27 mouse cellular contexts compared by ENCODE assay signal in genomic region chr16:91119879-91120278, GRCm38 (mm10). TPM values are rescaled to one million over a fixed set of nuclear protein-coding genes. Genes with fewer than 3 reads are reported as not detected.
A peak's percentile ranks its signal among the peaks of the same experiment; 100 is the strongest.
DNase-seq lines count a peak whose midpoint lies in the region; ATAC-seq lines count a peak whose summit lies in the region.
"Had no signal": no experiment of that assay in that cellular context is flagged by ENCODE, and none has a peak within 500 bp of the region (broad histone marks: within the 10 kb centered on the region; RNA-seq: fewer than 3 reads in every experiment).

No protein-coding gene starts in this region.

- no peak overlapping the region for H3K27ac ChIP-seq in forebrain, embryonic 11.5 days (ENCODE audit: low read depth, low read length)
- H3K27ac ChIP-seq in forebrain, embryonic 10.5 days = no peak overlapping the region
- no peak overlapping the region for H3K27ac ChIP-seq in forebrain, embryonic 13.5 days
- no peak overlapping the region for H3K27ac ChIP-seq in forebrain, embryonic 16.5 days (ENCODE audit: low read length)
- H3K27ac ChIP-seq: embryonic facial prominence, embryonic 12.5 days; embryonic facial prominence, embryonic 15.5 days; heart, embryonic 15.5 days; hindbrain, embryonic 14.5 days; hindbrain, postnatal 0 days had no signal

- H3K4me3 ChIP-seq in forebrain, embryonic 11.5 days (ENCODE audit: low read depth, low read length) = no peak overlapping the region
- H3K4me3 ChIP-seq in forebrain, embryonic 10.5 days = no peak overlapping the region
- H3K4me3 ChIP-seq in forebrain, embryonic 13.5 days = no peak overlapping the region
- no peak overlapping the region for H3K4me3 ChIP-seq in forebrain, embryonic 16.5 days (replicated peaks; ENCODE audit: low read length)
- H3K4me3 ChIP-seq: embryonic facial prominence, embryonic 12.5 days; embryonic facial prominence, embryonic 15.5 days; heart, embryonic 12.5 days; heart, embryonic 15.5 days had no signal

- no peak overlapping the region for H3K4me2 ChIP-seq in forebrain, embryonic 11.5 days (ENCODE audit: low read depth, low read length, severe bottlenecking)
- H3K4me2 ChIP-seq in forebrain, embryonic 13.5 days = no peak overlapping the region
- H3K4me2 ChIP-seq in forebrain, embryonic 16.5 days (ENCODE audit: low read length) = no peak overlapping the region
- H3K4me2 ChIP-seq: embryonic facial prominence, embryonic 12.5 days; embryonic facial prominence, embryonic 15.5 days; heart, embryonic 12.5 days; heart, embryonic 15.5 days; hindbrain, embryonic 14.5 days had no signal

- ATAC-seq in forebrain, embryonic 11.5 days (replicated peaks; ENCODE audit: low FRiP score) = peak; percentile 65; the same call in 1 of the 2 replicates
- ATAC-seq in forebrain, embryonic 13.5 days = peak; percentile 88
- ATAC-seq in forebrain, embryonic 16.5 days = peak; percentile 93
- ATAC-seq: hindbrain, postnatal 0 days; inflammation-experienced regulatory T-cells, adult 6 months; intestine, embryonic 16.5 days; Patski had no signal

- no peaks in the 10 kb centered on the region; the same call in 1 of the 2 replicates for H3K27me3 ChIP-seq in forebrain, embryonic 11.5 days (ENCODE audit: control insufficient read depth, insufficient read depth, low read length)
- peaks cover 36% of the 10 kb centered on the region for H3K27me3 ChIP-seq in forebrain, embryonic 10.5 days (ENCODE audit: poor library complexity, severe bottlenecking)
- peaks cover 21% of the 10 kb centered on the region for H3K27me3 ChIP-seq in forebrain, embryonic 13.5 days
- 0 out of 2 replicates have a peak, but pooled peaks cover 3% of the 10 kb centered on the region for H3K27me3 ChIP-seq in forebrain, embryonic 16.5 days (replicated peaks; ENCODE audit: control insufficient read depth, insufficient read depth, low read length)

- H3K4me1 ChIP-seq in forebrain, embryonic 11.5 days (replicated peaks; ENCODE audit: control insufficient read depth, insufficient read depth, low read length) = peaks cover 3% of the 10 kb centered on the region
- peaks cover 14% of the 10 kb centered on the region for H3K4me1 ChIP-seq in forebrain, embryonic 10.5 days
- peaks cover 17% of the 10 kb centered on the region for H3K4me1 ChIP-seq in forebrain, embryonic 13.5 days
- H3K4me1 ChIP-seq in forebrain, embryonic 16.5 days (replicated peaks; ENCODE audit: control insufficient read depth, insufficient read depth, low read length) = peaks cover 7% of the 10 kb centered on the region
- H3K4me1 ChIP-seq: embryonic facial prominence, embryonic 15.5 days; heart, embryonic 12.5 days; heart, embryonic 15.5 days had no signal

- DNase-seq in forebrain, embryonic 11.5 days (ENCODE audit: low spot score) = no peak
- DNase-seq in forebrain, embryonic 10.5 days (ENCODE audit: extremely low spot score, low spot score) = no peak
- peak; percentile 27 for DNase-seq in Muller cell, postnatal 12 days (ENCODE audit: inconsistent ontology term)
- no peak for DNase-seq in embryo, embryonic 11 days
- DNase-seq in cerebellum, adult 11-12 months = no peak
- no peak for DNase-seq in T-cell, adult 2 months (ENCODE audit: low spot score)
- DNase-seq: adrenal gland, adult 2 months; adrenal gland, postnatal 14 days; cerebellum, adult 18-20 months; cerebellum, adult 9-10 months; cerebellum, postnatal 14 days; gastrocnemius, postnatal 10 days; gastrocnemius, postnatal 36 days; heart, postnatal 10 days; heart, postnatal 36 days; kidney, adult 18-20 months had no signal

- no peaks in the 10 kb centered on the region; the same call in 1 of the 2 replicates for H3K9me3 ChIP-seq in forebrain, embryonic 11.5 days (ENCODE audit: control insufficient read depth, low read length)
- H3K9me3 ChIP-seq in forebrain, embryonic 10.5 days = peaks cover 6% of the 10 kb centered on the region
- H3K9me3 ChIP-seq in forebrain, embryonic 13.5 days (replicated peaks) = 0 out of 2 replicates have a peak, but pooled peaks cover 2% of the 10 kb centered on the region
- no peaks in the 10 kb centered on the region for H3K9me3 ChIP-seq in forebrain, embryonic 16.5 days (ENCODE audit: control insufficient read depth, low read length)
- H3K9me3 ChIP-seq: embryonic facial prominence, embryonic 12.5 days; embryonic facial prominence, embryonic 15.5 days; heart, embryonic 12.5 days; heart, embryonic 15.5 days had no signal

- no peak overlapping the region for H3K9ac ChIP-seq in forebrain, embryonic 11.5 days (ENCODE audit: low read length)
- H3K9ac ChIP-seq in forebrain, embryonic 13.5 days = no peak overlapping the region
- H3K9ac ChIP-seq in forebrain, embryonic 16.5 days (replicated peaks; ENCODE audit: low read depth, low read length) = no peak overlapping the region
- H3K9ac ChIP-seq: embryonic facial prominence, embryonic 12.5 days; embryonic facial prominence, embryonic 15.5 days; heart, embryonic 12.5 days; heart, embryonic 15.5 days; hindbrain, embryonic 14.5 days had no signal

- 18% methylated on average over 6 of the region's 6 CpGs for WGBS in forebrain, embryonic 11.5 days
- WGBS in forebrain, embryonic 10.5 days = 45% methylated on average over 6 of the region's 6 CpGs
- 11% methylated on average over 6 of the region's 6 CpGs for WGBS in forebrain, embryonic 13.5 days
- 4% methylated on average over 6 of the region's 6 CpGs for WGBS in forebrain, embryonic 16.5 days

- no peaks in the 10 kb centered on the region for H3K36me3 ChIP-seq in forebrain, embryonic 11.5 days (ENCODE audit: control insufficient read depth, insufficient read depth, low read length)
- no peaks in the 10 kb centered on the region for H3K36me3 ChIP-seq in forebrain, embryonic 10.5 days (replicated peaks)
- no peaks in the 10 kb centered on the region for H3K36me3 ChIP-seq in forebrain, embryonic 13.5 days (ENCODE audit: poor library complexity, severe bottlenecking)
- H3K36me3 ChIP-seq in forebrain, embryonic 16.5 days (ENCODE audit: control insufficient read depth, insufficient read depth) = no peaks in the 10 kb centered on the region
- H3K36me3 ChIP-seq: embryonic facial prominence, embryonic 12.5 days; embryonic facial prominence, embryonic 15.5 days; heart, embryonic 12.5 days; heart, embryonic 15.5 days had no signal

RNA-seq across cellular contexts. Expression of gene 4932438H23Rik, which starts 25.0 kb away (rescaled TPM):
- polyA plus RNA-seq in forebrain, embryonic 11.5 days (2014; fragmentation: Nextera tagmentation; extraction: Ambion mirVana) = 0.17 TPM in 1 of 2 replicates, not detected in the other
- 0.10 and 0.12 TPM in 2 replicates for polyA plus RNA-seq in forebrain, embryonic 10.5 days (2016; fragmentation: Nextera tagmentation; extraction: Ambion mirVana)
- polyA plus RNA-seq in forebrain, embryonic 13.5 days (2015; fragmentation: Nextera tagmentation; extraction: Ambion mirVana) = 0.68 and 0.93 TPM in 2 replicates
- 0.32 and 0.39 TPM in 2 replicates for polyA plus RNA-seq in forebrain, embryonic 16.5 days (2015; fragmentation: Nextera tagmentation; extraction: Ambion mirVana)
- polyA plus RNA-seq: adrenal gland, adult 2 months; heart, embryonic 12.5 days; Patski had no signal
